Mouse (Mus musculus) heart, adult 2 months (tissue): ENCODE measurements around the gene Ly6g6c.

Experiments used
- CTCF ChIP-seq: fragments of 200-600 bp; IDR thresholded peaks from 2 replicates; pipeline ENCODE4 v1.8.1; 2022; ENCODE audit warnings: antibody characterized with exemption, mild to moderate bottlenecking, moderate library complexity
- POLR2A ChIP-seq: fragments of 200-500 bp; IDR thresholded peaks from 2 replicates; pipeline ENCODE4 v1.6.1; 2011; ENCODE audit warnings: mild to moderate bottlenecking, low read depth, low read length, control low read depth; ENCODE audit not compliant: insufficient read depth

DNA sequence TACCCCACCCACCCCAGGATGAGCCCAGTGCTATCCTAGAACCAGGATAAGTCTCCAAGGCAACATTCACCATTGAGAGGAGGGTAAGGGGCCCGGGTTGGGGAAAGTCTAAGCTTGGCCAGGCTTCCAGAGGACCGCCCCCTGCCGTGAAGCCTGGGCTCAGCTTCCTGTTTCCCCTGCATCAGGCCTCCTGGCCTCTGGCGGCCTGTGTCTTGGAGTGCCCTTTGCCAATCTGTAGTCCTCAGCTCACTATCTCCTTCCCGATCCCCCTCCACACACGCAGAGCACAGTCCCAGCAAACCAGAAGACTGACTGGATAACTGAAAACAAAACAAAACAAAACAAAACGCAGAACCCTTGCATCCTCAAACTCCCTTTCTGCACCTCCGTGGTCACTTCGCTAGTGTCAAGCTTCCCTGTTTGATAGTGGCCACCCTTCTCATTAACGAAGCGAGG is 15.6 kb upstream of the Ly6g6c start, which contains the start of gene Clic1:
- TF ChIP-seq POLR2A (peak; percentile 75), CTCF (peak; percentile 36)
